Mouse (Mus musculus) layer of hippocampus, adult 2 months (tissue): ENCODE measurements at regions not wholly inside any gene's neighbourhood (a gene's known extent, or its start where the extent isn't known, plus 50 kb on each side); places are given as distances from the start of the nearest gene placed in this dataset.
A peak's percentile ranks its signal among the peaks of the same experiment; 100 is the strongest.

ENCODE experiments used
- DNase-seq, 2 experiments: peaks; one replicate each; pipeline ENCODE4 v3.0.0; 2022; ENCODE audit warnings: low spot score in 2 of 2
- H3K27ac ChIP-seq: fragments of 200-600 bp; 2 replicates; pipeline ENCODE4 v1.8.1; 2022
- H3K4me3 ChIP-seq: fragments of 200-600 bp; 2 replicates; pipeline ENCODE4 v1.8.1; 2022; ENCODE audit warnings: mild to moderate bottlenecking
- CTCF ChIP-seq: fragments of 200-600 bp; conservative IDR thresholded peaks from 2 replicates; pipeline ENCODE4 v1.8.1; 2022; ENCODE audit warnings: antibody characterized with exemption, mild to moderate bottlenecking, moderate library complexity

GRCm38 (mm10) chr8:116367491-116367890 lies 137.3 kb upstream of the Dynlrb2 start:
- no peak for TF ChIP-seq CTCF
- Histone ChIP-seq H3K4me3 (no peak overlapping the region), H3K27ac (no peak overlapping the region)
- DNase-seq = peak in 1 of 2 experiments; percentile 18

DNA sequence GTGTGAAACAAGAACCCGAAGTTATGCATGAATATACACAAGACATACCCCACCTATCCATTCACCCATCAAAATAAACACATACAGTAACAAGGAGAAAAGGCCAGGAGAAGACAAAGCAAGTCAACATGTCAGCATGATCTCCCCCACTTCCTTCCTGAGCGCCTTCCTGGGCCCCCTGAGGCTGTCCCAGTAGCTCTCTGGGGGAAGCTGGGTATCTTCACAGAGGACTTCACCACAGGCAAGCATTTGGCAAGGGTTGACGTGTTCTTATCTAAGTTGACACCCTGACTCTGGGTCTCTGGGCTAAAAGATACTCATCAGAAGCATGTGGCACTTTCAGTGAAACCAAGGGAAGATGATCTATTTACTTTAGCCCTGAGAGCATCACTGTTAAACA lies 138.1 kb upstream of the Dynlrb2 start:
- DNase-seq = no peak
- no peak overlapping the region for H3K4me3 ChIP-seq
- H3K27ac ChIP-seq = no peak overlapping the region
- no peak for TF ChIP-seq CTCF

DNA sequence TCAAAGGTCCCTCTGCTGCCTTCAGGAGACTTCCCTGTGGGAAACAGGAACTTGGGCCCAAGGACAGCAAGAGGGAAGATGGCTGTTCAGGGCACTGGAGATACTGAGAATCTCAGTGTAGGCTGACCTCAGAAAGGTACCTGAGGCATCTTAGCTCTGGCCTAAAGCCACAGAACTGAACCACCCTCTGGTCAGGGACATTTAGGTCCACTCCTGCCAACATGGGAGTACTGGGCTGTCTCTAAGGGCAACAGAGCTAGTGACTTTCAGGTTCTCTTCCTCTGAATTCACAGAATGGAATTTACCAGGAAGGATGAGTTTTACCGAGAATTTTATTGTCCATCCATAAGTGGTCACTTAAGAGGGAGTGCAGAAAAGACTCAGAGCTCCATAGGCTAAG lies 140.0 kb upstream of the Dynlrb2 start:
- Histone ChIP-seq H3K27ac (no peak overlapping the region), H3K4me3 (no peak overlapping the region)
- TF ChIP-seq CTCF = no peak
- no peak for DNase-seq

- peak; percentile 72 for TF ChIP-seq CTCF
- no peak overlapping the region for H3K4me3 ChIP-seq
- peak in 1 of 2 experiments; percentile 36 for DNase-seq
- no peak overlapping the region for H3K27ac ChIP-seq
Observed at GRCm38 (mm10) chr8:116364172-116364571, 140.6 kb upstream of the Dynlrb2 start.

DNA sequence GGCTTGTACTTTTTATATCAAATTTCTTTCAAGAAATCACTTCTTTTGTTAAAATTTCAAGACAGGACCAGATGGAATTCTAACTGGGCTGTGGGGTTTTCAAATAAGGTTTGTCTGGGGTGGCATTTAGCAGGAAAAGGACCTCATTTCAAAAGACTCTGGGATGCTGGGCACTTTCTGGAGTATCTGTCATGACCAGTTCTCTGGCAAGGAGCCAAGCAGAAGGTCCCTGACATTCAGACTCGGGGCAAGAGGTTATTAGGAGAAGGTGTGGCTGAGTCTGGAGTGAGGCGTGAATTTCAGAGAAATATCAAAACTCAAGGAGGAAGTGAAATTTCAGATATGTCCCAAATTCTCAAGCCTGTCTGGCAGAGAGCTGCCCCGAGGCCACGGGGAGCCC lies 142.4 kb upstream of the Dynlrb2 start:
- TF ChIP-seq CTCF = no peak
- H3K27ac ChIP-seq = no peak overlapping the region
- no peak for DNase-seq
- no peak overlapping the region for H3K4me3 ChIP-seq

DNA sequence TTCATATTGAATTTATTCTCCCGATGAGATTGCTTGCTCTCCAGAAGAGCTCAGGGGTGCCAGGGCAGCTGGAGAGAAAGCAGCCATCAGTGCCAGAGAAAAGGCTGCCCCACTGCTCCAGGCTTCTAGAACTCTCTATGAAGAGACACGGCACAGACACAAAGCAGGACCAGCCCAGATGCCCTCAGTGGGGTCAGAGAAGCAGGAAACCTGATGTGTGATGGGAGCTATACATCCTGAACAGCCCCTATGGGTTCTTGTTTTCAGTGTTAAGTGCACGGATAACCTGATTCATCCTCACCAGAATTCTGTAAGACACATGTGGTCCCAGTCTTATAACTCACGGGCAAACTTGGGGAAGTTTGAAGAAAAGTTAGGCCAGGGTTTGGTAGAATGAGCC lies 145.0 kb upstream of the Dynlrb2 start:
- Histone ChIP-seq H3K4me3 (no peak overlapping the region), H3K27ac (no peak overlapping the region)
- TF ChIP-seq CTCF = no peak
- no peak for DNase-seq

GRCm38 (mm10) chr8:116354756-116355155 lies 150.0 kb upstream of the Dynlrb2 start:
- no peak for DNase-seq
- TF ChIP-seq CTCF = no peak
- Histone ChIP-seq H3K27ac (no peak overlapping the region), H3K4me3 (no peak overlapping the region)

GRCm38 (mm10) chr8:116353911-116354310 lies 150.9 kb upstream of the Dynlrb2 start:
- no peak overlapping the region for H3K4me3 ChIP-seq
- H3K27ac ChIP-seq = no peak overlapping the region
- DNase-seq = no peak
- no peak for TF ChIP-seq CTCF

DNA sequence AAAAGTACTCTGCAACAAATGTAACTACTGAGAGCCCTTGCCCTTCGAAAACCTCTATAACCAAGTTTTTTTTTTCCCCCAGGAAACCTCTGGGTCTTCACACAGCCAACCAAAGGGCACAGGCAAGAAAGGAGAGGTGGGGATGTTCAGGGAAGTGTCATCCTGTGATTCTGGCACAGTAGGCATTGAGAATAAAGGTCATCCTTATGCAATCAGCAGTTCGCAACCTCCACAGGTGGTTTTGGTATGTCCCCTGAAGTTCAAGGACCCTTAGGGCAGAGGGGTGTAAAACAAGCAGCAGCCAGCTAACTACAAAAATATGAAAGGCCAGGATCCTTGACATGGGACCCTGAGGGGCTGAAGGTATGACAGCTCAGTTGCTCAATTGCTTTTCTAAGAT lies 152.1 kb upstream of the Dynlrb2 start:
- no peak overlapping the region for H3K4me3 ChIP-seq
- no peak for TF ChIP-seq CTCF
- no peak for DNase-seq
- H3K27ac ChIP-seq = no peak overlapping the region

GRCm38 (mm10) chr8:116348971-116349370 lies 155.8 kb upstream of the Dynlrb2 start:
- Histone ChIP-seq H3K4me3 (no peak overlapping the region), H3K27ac (no peak overlapping the region)
- no peak for DNase-seq
- no peak for TF ChIP-seq CTCF

DNA sequence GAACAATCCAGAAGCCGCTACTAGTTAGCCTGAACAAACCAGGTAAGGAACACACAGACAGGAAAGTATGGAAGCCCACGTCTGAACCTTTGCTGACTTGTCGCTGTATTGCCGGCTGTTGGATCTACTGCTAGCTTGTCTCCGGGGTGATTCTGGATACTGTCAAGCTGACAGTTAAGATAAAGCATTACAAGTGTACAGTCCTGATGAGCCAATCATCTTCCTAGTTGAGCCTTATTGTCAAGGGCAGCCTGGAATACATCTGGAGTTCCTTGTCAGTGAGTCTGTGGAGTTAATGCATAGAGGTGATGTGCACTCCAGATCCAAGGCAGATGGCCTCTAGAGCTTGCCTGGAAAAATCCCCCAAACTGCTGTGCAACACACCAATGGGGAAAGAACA lies 157.8 kb upstream of the Dynlrb2 start:
- H3K4me3 ChIP-seq = no peak overlapping the region
- no peak for TF ChIP-seq CTCF
- no peak overlapping the region for H3K27ac ChIP-seq
- no peak for DNase-seq

DNA sequence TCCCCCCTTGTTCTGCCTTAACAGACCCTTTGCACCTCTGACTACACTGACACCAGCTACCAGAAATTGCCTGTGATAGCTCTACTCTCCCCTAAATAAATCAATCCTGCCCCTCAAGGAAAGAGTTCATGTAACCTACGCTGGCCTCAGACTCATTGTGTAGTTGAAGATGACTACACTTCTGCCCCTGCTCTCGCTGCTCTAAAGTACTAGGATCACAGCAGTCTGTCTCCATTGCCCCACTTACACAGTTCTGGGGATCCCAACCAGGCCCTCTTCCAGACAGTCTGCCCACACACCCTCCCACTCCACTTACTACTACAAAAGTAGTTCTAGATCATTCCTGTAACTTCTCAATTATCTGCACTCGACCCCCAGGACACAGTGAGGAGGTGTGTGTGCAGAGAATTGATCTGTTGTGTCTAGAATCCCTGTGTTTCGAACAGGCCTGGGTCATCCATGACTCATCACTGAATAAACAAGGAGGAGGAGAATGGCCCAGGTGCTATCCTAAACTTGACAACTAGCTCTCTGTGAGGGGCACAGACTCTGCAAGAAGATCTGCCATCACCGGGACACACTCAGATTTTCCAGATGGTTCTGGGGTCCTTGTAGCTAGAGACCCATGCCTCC lies 160.1 kb upstream of the Dynlrb2 start:
- no peak for DNase-seq
- no peak for TF ChIP-seq CTCF
- H3K27ac ChIP-seq = no peak overlapping the region

GRCm38 (mm10) chr8:116343534-116343933 lies 161.2 kb upstream of the Dynlrb2 start:
- TF ChIP-seq CTCF = no peak
- DNase-seq = no peak
- no peak overlapping the region for H3K27ac ChIP-seq

More for the DNA sequence above, 160.1 kb upstream of the Dynlrb2 start:
- H3K4me3 ChIP-seq = no peak overlapping the region

GRCm38 (mm10) chr8:116334772-116335171 lies 170.0 kb upstream of the Dynlrb2 start:
- TF ChIP-seq CTCF = no peak
- H3K4me3 ChIP-seq = no peak overlapping the region
- DNase-seq = no peak

More at GRCm38 (mm10) chr8:116343534-116343933, 161.2 kb upstream of the Dynlrb2 start:
- H3K4me3 ChIP-seq = no peak overlapping the region

More at GRCm38 (mm10) chr8:116334772-116335171, 170.0 kb upstream of the Dynlrb2 start:
- H3K27ac ChIP-seq = no peak overlapping the region
